Mouse (Mus musculus) MEL (cell line): ENCODE measurements at regions not wholly inside any gene's neighbourhood (a gene's known extent, or its start where the extent isn't known, plus 50 kb on each side); places are given as distances from the start of the nearest gene placed in this dataset.

Source experiments
- DNase-seq: peaks from one replicate; pipeline ENCODE4 v3.0.0; 2011; ENCODE audit warnings: low read depth, low spot score
- H3K27ac ChIP-seq: 2 replicates; pipeline ENCODE4 v1.5.1; 2012; ENCODE audit warnings: low read depth, mild to moderate bottlenecking, control low read depth, low read length, moderate library complexity; ENCODE audit not compliant: control insufficient read depth
- H3K27me3 ChIP-seq, 2 experiments: fragments of 150-350 bp in 1 of 2; sonication (generic) in 1 of 2; 2 replicates each; pipeline ENCODE4 v1.6.1; 2012; ENCODE audit warnings: low read length in 2 of 2, mild to moderate bottlenecking in 2 of 2, improper control_type of control experiment in 1 of 2, moderate library complexity in 1 of 2; ENCODE audit not compliant: insufficient read depth in 2 of 2, control insufficient read depth in 1 of 2
- H3K36me3 ChIP-seq, 2 experiments: 2 replicates each; pipeline ENCODE4 v1.6.1; 2012 to 2014; ENCODE audit warnings: low read length in 2 of 2, improper control_type of control experiment in 1 of 2, inconsistent platforms in 1 of 2, mild to moderate bottlenecking in 1 of 2; ENCODE audit not compliant: insufficient read depth in 2 of 2, control insufficient read depth in 1 of 2
- H3K4me1 ChIP-seq, 2 experiments: fragments of 150-350 bp in 1 of 2; sonication (generic) in 1 of 2; 2 replicates each; pipeline ENCODE4 v1.6.1; 2012; ENCODE audit warnings: low read length in 2 of 2, improper control_type of control experiment in 1 of 2, mild to moderate bottlenecking in 1 of 2; ENCODE audit not compliant: insufficient read depth in 2 of 2, control insufficient read depth in 1 of 2
- H3K4me3 ChIP-seq, 2 experiments: fragments of 150-350 bp in 1 of 2; sonication (generic) in 1 of 2; 2 replicates each; pipeline ENCODE4 v1.5.1; 2012; ENCODE audit warnings: low read depth in 2 of 2, low read length in 2 of 2, mild to moderate bottlenecking in 2 of 2, moderate library complexity in 2 of 2, control low read depth in 1 of 2, improper control_type of control experiment in 1 of 2; ENCODE audit not compliant: control insufficient read depth in 1 of 2, insufficient read depth in 1 of 2
- H3K79me2 ChIP-seq: 2 replicates; pipeline ENCODE4 v1.6.1; 2012; ENCODE audit warnings: mild to moderate bottlenecking, low read length, moderate library complexity; ENCODE audit not compliant: control insufficient read depth, poor library complexity, insufficient read depth
- H3K9ac ChIP-seq: 2 replicates; pipeline ENCODE4 v1.6.1; 2012; ENCODE audit warnings: low read depth, mild to moderate bottlenecking, control low read depth, low read length, moderate library complexity; ENCODE audit not compliant: control insufficient read depth, poor library complexity, severe bottlenecking
- H3K9me3 ChIP-seq: fragments of 150-350 bp; sonication (generic); replicated peaks from 2 replicates; pipeline ENCODE4 v1.6.1; 2012; ENCODE audit warnings: mild to moderate bottlenecking, low read length, improper control_type of control experiment, moderate library complexity; ENCODE audit not compliant: insufficient read depth
- BHLHE40 ChIP-seq: IDR thresholded peaks from 2 replicates; pipeline ENCODE4 v1.6.1; 2012; ENCODE audit warnings: low read depth, mild to moderate bottlenecking, inconsistent platforms, low read length, improper control_type of control experiment, borderline replicate concordance
- CTCF ChIP-seq, 3 experiments: IDR thresholded peaks in 2 of 3; conservative IDR thresholded peaks in 1 of 3; 2 replicates each; pipeline ENCODE4 v1.5.1; 2011 to 2012; ENCODE audit warnings: low read length in 3 of 3, low read depth in 2 of 3, mild to moderate bottlenecking in 2 of 3, improper control_type of control experiment in 1 of 3, inconsistent platforms in 1 of 3, mixed read lengths in 1 of 3, moderate library complexity in 1 of 3; ENCODE audit not compliant: control insufficient read depth in 1 of 3, insufficient read depth in 1 of 3, poor library complexity in 1 of 3, severe bottlenecking in 1 of 3
- ELF1 ChIP-seq: IDR thresholded peaks from 2 replicates; pipeline ENCODE4 v1.6.1; 2014; ENCODE audit warnings: low read depth, mild to moderate bottlenecking, inconsistent platforms, low read length, improper control_type of control experiment, moderate library complexity
- EP300 ChIP-seq, 2 experiments: IDR thresholded peaks; 2 replicates each; pipeline ENCODE4 v1.6.1; 2011; ENCODE audit warnings: improper control_type of control experiment in 2 of 2, low read length in 2 of 2, low read depth in 1 of 2, mild to moderate bottlenecking in 1 of 2
- ETS1 ChIP-seq: IDR thresholded peaks from 2 replicates; pipeline ENCODE4 v1.6.1; 2012; ENCODE audit warnings: low read depth, mild to moderate bottlenecking, inconsistent platforms, low read length, improper control_type of control experiment, moderate library complexity
- GATA1 ChIP-seq: IDR thresholded peaks from 2 replicates; pipeline ENCODE4 v1.6.1; 2011; ENCODE audit warnings: low read depth, low read length, improper control_type of control experiment
- HCFC1 ChIP-seq: IDR thresholded peaks from 2 replicates; pipeline ENCODE4 v1.6.1; 2012; ENCODE audit warnings: low read depth, mild to moderate bottlenecking, inconsistent platforms, low read length, improper control_type of control experiment, moderate library complexity
- JUND ChIP-seq: IDR thresholded peaks from 2 replicates; pipeline ENCODE4 v1.6.1; 2011; ENCODE audit warnings: low read depth, mild to moderate bottlenecking, improper control_type of control experiment, low read length
- KAT2A ChIP-seq: conservative IDR thresholded peaks from 2 replicates; pipeline ENCODE4 v1.6.1; 2012; ENCODE audit warnings: low read depth, low read length, improper control_type of control experiment, inconsistent platforms
- MYB ChIP-seq: IDR thresholded peaks from 2 replicates; pipeline ENCODE4 v1.6.1; 2011; ENCODE audit warnings: mild to moderate bottlenecking, low read depth, low read length, improper control_type of control experiment
- NELFE ChIP-seq: IDR thresholded peaks from 2 replicates; pipeline ENCODE4 v1.6.1; 2011; ENCODE audit warnings: low read depth, low read length, improper control_type of control experiment
- NRF1 ChIP-seq: IDR thresholded peaks from 2 replicates; pipeline ENCODE4 v1.6.1; 2014; ENCODE audit warnings: low read depth, mild to moderate bottlenecking, inconsistent platforms, low read length, improper control_type of control experiment, moderate library complexity; ENCODE audit not compliant: poor library complexity, insufficient read depth, severe bottlenecking
- POLR2A ChIP-seq, 2 experiments: IDR thresholded peaks; 2 replicates each; pipeline ENCODE4 v1.6.1; 2011 to 2012; ENCODE audit warnings: low read length in 2 of 2, mild to moderate bottlenecking in 2 of 2, control low read depth in 1 of 2, improper control_type of control experiment in 1 of 2, low read depth in 1 of 2, moderate library complexity in 1 of 2; ENCODE audit not compliant: control insufficient read depth in 1 of 2, insufficient read depth in 1 of 2, poor library complexity in 1 of 2
- POLR2AphosphoS2 ChIP-seq: IDR thresholded peaks from 2 replicates; pipeline ENCODE4 v1.6.1; 2011; ENCODE audit warnings: low read length, improper control_type of control experiment
- RAD21 ChIP-seq: IDR thresholded peaks from 2 replicates; pipeline ENCODE4 v1.6.1; 2011; ENCODE audit warnings: mild to moderate bottlenecking, low read depth, low read length, improper control_type of control experiment
- TAL1 ChIP-seq: IDR thresholded peaks from 2 replicates; pipeline ENCODE4 v1.6.1; 2012; ENCODE audit warnings: mild to moderate bottlenecking, inconsistent platforms, low read length, moderate library complexity, mixed read lengths
- TBP ChIP-seq: IDR thresholded peaks from 2 replicates; pipeline ENCODE4 v1.8.0; 2011; ENCODE audit warnings: low read depth, low read length, improper control_type of control experiment
- TCF12 ChIP-seq: IDR thresholded peaks from 2 replicates; pipeline ENCODE4 v1.6.1; 2014; ENCODE audit warnings: low read depth, mild to moderate bottlenecking, inconsistent platforms, low read length, improper control_type of control experiment, moderate library complexity
- UBTF ChIP-seq: IDR thresholded peaks from 2 replicates; pipeline ENCODE4 v1.6.1; 2012; ENCODE audit warnings: low read depth, mild to moderate bottlenecking, inconsistent platforms, low read length, improper control_type of control experiment, moderate library complexity, borderline replicate concordance; ENCODE audit not compliant: insufficient read depth
- USF2 ChIP-seq, 2 experiments: IDR thresholded peaks; 2 replicates each; pipeline ENCODE4 v1.6.1; 2011 to 2012; ENCODE audit warnings: improper control_type of control experiment in 2 of 2, low read length in 2 of 2, borderline replicate concordance in 1 of 2, inconsistent platforms in 1 of 2, low read depth in 1 of 2, mild to moderate bottlenecking in 1 of 2; ENCODE audit not compliant: insufficient read depth in 1 of 2
- ZC3H11A ChIP-seq: IDR thresholded peaks from 2 replicates; pipeline ENCODE4 v1.6.1; 2012; ENCODE audit warnings: low read depth, mild to moderate bottlenecking, inconsistent platforms, low read length, improper control_type of control experiment
- ZKSCAN1 ChIP-seq: IDR thresholded peaks from 2 replicates; pipeline ENCODE4 v1.6.1; 2012; ENCODE audit warnings: low read depth, mild to moderate bottlenecking, inconsistent platforms, low read length, improper control_type of control experiment, moderate library complexity
- ZNF384 ChIP-seq: IDR thresholded peaks from 2 replicates; pipeline ENCODE4 v1.6.1; 2012; ENCODE audit warnings: low read depth, mild to moderate bottlenecking, inconsistent platforms, low read length, improper control_type of control experiment

DNA sequence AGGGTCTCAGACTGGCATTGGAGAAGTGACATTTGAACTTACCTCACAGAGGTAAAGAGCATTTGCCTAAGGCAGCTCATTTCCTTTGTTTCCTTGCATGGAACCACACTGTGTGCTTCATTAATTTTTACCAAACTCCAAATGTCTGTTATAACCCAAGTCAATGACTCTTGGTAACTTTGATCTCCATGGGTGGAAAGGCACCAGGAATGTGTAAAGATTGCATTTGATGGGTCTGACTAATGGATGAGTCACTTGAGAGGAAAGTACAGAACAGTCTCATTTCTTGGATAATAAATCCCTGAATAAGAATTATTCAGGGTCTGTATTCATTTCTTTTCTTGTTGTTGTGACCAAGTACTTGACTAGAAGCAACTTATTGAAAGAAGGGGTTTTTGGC, 97.3 kb upstream of the Rab11fip2 start:
- TF ChIP-seq POLR2A (IDR thresholded peaks at IDR 0.05; ENCODE audit: control insufficient read depth in 1 of 2, insufficient read depth in 1 of 2, low read depth in 1 of 2, low read length in 2 of 2, poor library complexity in 1 of 2) (no peak), GATA1 (no peak), TAL1 (no peak), BHLHE40 (no peak), RAD21 (no peak), JUND (no peak), EP300 (IDR thresholded peaks at IDR 0.05; ENCODE audit: low read depth in 1 of 2, low read length in 2 of 2) (no peak), ELF1 (no peak), USF2 (IDR thresholded peaks at IDR 0.05; ENCODE audit: borderline replicate concordance in 1 of 2, insufficient read depth in 1 of 2, low read depth in 1 of 2, low read length in 2 of 2) (no peak), TBP (no peak), UBTF (no peak), ZKSCAN1 (no peak), HCFC1 (no peak), MYB (no peak)
- Histone ChIP-seq H3K4me3 (no peak overlapping the region), H3K36me3 (no peaks in the 10 kb centered on the region), H3K79me2 (no peaks in the 10 kb centered on the region), H3K27me3 (peaks cover 1 to 7% of the 10 kb centered on the region in 2 experiments), H3K9ac (no peak overlapping the region), H3K27ac (no peak overlapping the region), H3K9me3 (no peaks in the 10 kb centered on the region), H3K4me1 (no peaks in the 10 kb centered on the region)
- no peak for DNase-seq

GRCm38 (mm10) chr19:60032667-60033066, 89.2 kb upstream of the Rab11fip2 start:
- no peaks in the 10 kb centered on the region for H3K4me1 ChIP-seq
- no peak overlapping the region for H3K27ac ChIP-seq
- H3K79me2 ChIP-seq, result no peaks in the 10 kb centered on the region
- no peaks in the 10 kb centered on the region for H3K36me3 ChIP-seq
- H3K4me3 ChIP-seq, result no peak overlapping the region
- H3K27me3 ChIP-seq, result peaks cover 0 to 1% of the 10 kb centered on the region in 2 experiments; a peak in 2 of 4 replicates
- DNase-seq, result peak; percentile 15
- H3K9ac ChIP-seq, result no peak overlapping the region
- H3K9me3 ChIP-seq, result no peaks in the 10 kb centered on the region
- no peak for TF ChIP-seq ZC3H11A
- no peak for TF ChIP-seq TBP
- no peak for TF ChIP-seq EP300 (IDR thresholded peaks at IDR 0.05; ENCODE audit: low read depth in 1 of 2, low read length in 2 of 2)
- no peak for TF ChIP-seq BHLHE40
- TF ChIP-seq KAT2A, result no peak
- TF ChIP-seq POLR2AphosphoS2, result no peak
- no peak for TF ChIP-seq TCF12
- no peak for TF ChIP-seq ETS1
- TF ChIP-seq CTCF (IDR thresholded peaks at IDR 0.05 in 2 of 3, conservative IDR thresholded peaks at IDR 0.05 in 1 of 3; ENCODE audit: control insufficient read depth in 1 of 3, insufficient read depth in 1 of 3, low read depth in 2 of 3, low read length in 3 of 3, poor library complexity in 1 of 3, severe bottlenecking in 1 of 3), result no peak
- TF ChIP-seq NELFE, result no peak
- no peak for TF ChIP-seq NRF1
- TF ChIP-seq ZNF384, result no peak
- TF ChIP-seq TAL1, result no peak
- TF ChIP-seq, all 39 proteins: peak for 0
